Mouse (Mus musculus): ENCODE results near the gene Apol7c. TPM values are rescaled to one million over a fixed set of nuclear protein-coding genes. Genes with fewer than 3 reads are reported as not detected.
"Not testable (repeated sequence)": the region's sequence is repeated elsewhere in the genome, so short reads cannot be mapped to it uniquely, and the experiment has no call there.

Apol7c gene
- not detected for total RNA-seq (2021)

- DNase-seq (ENCODE audit: low spot score in 2 of 2), result no peak
- intact Hi-C loops (cut with DNase I), result loop anchor here (10.0 kb wide), 1 partner anchor 82 kb away; no protein-coding TSS in a partner anchor
Measured at GRCm38 (mm10) chr15:77533216-77533615, at the start of gene Apol7c. Gene Apol7c (minus strand): TSS chr15:77533316.

- intact Hi-C loops (cut with DNase I), result no loop called here
- peak in 1 of 2 experiments; percentile 5 for DNase-seq (ENCODE audit: low spot score in 2 of 2)
Measured at GRCm38 (mm10) chr15:77581681-77582080, 48.6 kb upstream of the Apol7c start.

DNA sequence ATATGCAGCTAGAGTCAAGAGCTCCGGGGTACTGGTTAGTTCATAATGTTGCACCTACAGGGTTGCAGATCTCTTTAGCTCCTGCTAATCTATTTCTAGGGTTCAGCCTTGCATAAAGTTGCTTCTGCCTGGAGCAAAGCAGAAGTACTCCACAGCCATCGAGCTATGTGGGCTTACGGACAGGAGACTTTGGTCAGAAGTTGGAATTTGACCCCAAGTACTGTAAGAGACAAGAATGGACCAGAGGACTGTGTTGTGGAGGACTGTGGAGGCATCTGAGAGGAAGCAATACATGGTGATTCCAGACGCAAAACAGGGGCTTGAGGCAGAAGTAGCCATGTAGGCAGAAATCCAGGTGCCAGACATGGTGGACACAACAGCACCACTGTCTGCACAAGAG lies 46.2 kb upstream of the Apol7c start:
- DNase-seq (ENCODE audit: low spot score in 2 of 2), result no peak
- intact Hi-C loops (cut with DNase I), result no loop called here

- DNase-seq (ENCODE audit: low spot score in 2 of 2), result no peak
- intact Hi-C loops (cut with DNase I), result no loop called here
Measured at GRCm38 (mm10) chr15:77578801-77579200, 45.7 kb upstream of the Apol7c start.

- no peak for DNase-seq (ENCODE audit: low spot score in 2 of 2)
- intact Hi-C loops (cut with DNase I), result no loop called here
Measured at GRCm38 (mm10) chr15:77563219-77563618, 30.1 kb upstream of the Apol7c start.

GRCm38 (mm10) chr15:77561792-77562191 lies 28.7 kb upstream of the Apol7c start, which contains the start of gene 1700025B11Rik:
Gene 1700025B11Rik (minus strand): TSS chr15:77561892.
- intact Hi-C loops (cut with DNase I), result no loop called here
- DNase-seq (ENCODE audit: low spot score in 2 of 2), result no peak

DNA sequence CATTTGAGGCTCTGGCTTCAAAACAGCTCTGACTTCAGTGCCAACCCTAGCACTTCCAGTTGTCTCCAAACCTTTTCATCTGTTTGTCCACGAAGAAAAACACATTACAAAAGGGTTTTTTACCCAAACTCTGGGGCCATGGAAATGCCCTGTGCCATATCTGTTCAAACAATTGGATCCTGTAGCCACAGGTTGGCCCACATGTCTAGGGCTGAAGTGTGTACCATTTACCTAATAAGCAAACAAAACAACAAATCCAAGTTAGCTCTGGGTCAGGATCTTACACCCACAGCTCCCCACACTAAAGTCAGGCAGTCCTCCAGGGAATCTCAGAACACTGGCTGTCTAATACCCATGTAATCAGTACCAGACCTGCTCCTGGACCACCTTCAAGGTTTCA lies 6.1 kb upstream of the Apol7c start:
- intact Hi-C loops (cut with DNase I), result loop anchor here (10.0 kb wide), 1 partner anchor 76 kb away; no protein-coding TSS in a partner anchor
- not testable (repeated sequence) for DNase-seq (ENCODE audit: low spot score in 2 of 2)

DNA sequence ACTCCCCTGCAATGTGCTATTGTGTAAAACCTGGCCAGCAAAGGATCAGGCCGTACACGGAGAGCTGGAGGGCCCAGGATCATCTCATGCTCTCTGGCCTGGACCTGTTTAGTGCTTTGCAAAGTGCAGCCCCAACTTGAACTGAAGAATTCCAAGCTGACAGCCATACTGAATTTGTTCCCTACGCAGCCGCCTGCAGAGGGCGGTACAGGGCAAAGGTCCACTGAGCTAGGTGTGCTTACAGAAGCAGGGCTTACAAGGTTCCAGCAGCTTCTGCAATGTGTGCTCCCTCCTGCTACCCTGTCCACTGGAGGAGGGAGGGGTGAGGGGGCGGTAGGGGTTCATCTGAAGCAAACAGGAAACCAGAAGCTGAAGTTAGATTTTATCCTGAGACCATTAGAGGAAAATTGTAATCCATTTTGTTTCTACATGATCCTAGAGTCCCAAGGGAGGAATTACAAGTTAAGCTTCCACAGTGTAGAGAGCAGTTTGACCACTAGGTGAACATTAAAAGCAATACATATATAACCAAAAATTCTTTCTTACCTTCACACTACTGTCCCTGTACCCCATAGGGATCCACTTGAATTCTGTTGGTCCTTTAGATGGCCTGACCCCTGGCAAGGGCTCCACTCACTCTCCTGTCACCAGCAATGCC lies 9.8 kb downstream of the Apol7c start:
- intact Hi-C loops (cut with DNase I), result loop anchor here (1.0 kb wide), 1 partner anchor 107 kb away; no protein-coding TSS in a partner anchor
- DNase-seq (ENCODE audit: low spot score in 2 of 2), result peak; percentile 16 to 25

- intact Hi-C loops (cut with DNase I); DNase-seq (ENCODE audit: low spot score in 2 of 2): not testable (repeated sequence)
Measured at GRCm38 (mm10) chr15:77520596-77520995, 12.5 kb downstream of the Apol7c start.

DNA sequence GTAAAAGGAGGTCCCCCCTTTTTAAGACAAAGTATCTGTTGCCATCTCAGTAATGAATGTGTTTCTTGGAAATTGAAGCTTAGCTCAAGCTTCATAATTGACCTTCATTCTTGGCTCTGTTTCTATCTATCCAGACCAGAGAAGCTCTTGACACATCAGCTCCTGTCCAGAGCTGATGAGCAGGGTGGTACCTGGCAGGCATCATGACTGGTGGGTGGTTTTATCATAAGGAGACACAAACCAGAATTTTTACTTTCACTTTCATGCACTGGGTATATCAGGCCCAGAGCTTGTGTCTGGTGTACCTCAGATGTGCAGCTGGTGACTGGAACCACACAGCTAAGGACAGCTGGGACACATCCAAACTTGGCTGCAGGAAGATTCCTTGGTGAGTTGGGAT lies 25.1 kb downstream of the Apol7c start, which contains the start of gene Apol11a:
Apol11a (plus strand) TSS at position 306 of the 400 bp plus-strand sequence.
- intact Hi-C loops (cut with DNase I); DNase-seq (ENCODE audit: low spot score in 2 of 2): not testable (repeated sequence)

DNA sequence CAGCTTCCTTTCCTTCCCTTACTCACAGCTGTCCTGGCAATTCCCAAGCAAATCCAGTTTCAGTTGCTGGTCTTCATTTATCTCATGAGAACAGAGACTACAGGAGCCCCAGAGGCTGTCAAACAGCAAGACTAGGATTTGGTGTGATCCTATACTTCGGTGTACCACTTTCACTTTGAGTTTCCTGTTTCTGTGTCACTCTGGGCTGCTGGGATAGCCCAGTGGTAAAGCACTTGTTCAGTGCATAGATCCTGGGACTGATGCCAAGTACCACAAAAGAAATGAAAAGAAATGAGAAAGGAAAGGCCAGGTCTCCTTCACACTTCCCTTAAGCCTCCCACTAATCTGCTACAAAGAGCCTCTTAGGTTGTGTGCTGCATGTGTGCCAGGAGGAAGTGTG lies 38.4 kb downstream of the Apol7c start:
- DNase-seq (ENCODE audit: low spot score in 2 of 2); intact Hi-C loops (cut with DNase I): not testable (repeated sequence)

DNA sequence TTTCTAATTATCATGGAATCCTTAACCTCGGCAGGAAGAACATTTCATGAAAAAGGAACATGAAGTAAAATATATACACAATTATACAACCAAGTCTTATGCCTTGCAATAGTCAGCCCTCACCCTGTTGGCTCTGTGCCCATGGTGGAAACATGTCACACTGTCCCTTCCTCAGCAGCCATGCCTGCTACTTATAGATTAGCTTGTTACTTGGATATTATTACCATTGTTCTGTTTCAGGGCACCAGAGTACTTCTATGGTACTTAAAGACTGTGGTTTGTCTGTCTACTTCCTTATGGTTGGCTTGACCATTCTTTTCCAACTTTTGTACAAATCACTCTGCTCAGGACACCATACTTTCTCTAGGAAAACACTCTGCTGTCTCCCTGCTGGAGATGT lies 39.9 kb downstream of the Apol7c start:
- DNase-seq (ENCODE audit: low spot score in 2 of 2); intact Hi-C loops (cut with DNase I): not testable (repeated sequence)

DNA sequence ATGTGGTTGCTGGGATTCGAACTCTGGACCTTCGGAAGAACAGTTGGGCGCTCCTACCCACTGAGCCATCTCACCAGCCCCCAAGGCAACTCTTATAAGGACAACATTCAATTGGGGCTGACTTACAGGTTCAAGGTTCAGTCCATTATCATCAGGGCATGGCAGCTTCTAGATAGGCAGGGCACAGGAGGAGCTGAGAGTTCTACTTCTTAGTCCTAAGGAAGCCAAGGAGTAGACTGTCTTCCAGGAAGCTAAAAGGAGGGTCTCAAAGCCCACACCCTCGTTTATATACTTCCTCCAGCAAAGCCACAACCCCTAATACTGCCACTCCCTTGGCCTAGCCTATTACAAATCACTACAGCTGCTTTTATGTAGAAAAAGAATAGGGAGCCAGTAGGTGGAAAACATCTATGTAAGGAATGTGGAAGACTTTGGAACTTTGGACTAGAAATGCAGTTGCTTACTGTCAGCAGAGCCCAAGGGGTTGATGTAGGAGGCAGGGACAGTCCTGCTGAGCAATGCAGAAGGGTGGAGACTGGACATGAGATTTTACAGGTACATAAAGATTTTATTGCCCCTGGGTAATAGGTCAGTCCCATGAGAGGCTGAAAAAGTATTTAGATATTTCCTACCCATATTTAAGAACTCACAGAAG lies 50.8 kb downstream of the Apol7c start:
- intact Hi-C loops (cut with DNase I), result no loop called here
- DNase-seq (ENCODE audit: low spot score in 2 of 2), result no peak

DNA sequence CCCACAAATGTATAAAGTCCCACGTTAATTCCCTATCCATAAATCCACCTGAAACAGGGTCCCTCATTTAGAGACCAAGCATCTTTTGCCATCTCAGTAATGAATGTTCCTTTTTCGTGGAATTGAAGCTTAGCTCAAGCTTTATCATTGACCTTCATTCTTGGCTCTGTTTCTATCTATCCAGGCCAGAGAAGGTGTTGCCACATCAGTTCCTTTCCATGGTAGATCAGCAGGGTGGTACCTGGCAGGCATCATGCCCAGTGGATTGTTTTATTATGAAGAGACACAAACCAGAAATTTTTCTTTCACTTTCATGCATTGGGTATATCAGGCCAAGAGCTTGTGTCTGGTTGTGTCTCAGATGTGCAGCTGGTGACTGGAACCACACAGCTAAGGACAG lies 56.4 kb downstream of the Apol7c start, which contains the start of gene Apol10a:
Apol10a (plus strand) TSS at position 355 of the 400 bp plus-strand sequence.
- intact Hi-C loops (cut with DNase I); DNase-seq (ENCODE audit: low spot score in 2 of 2): not testable (repeated sequence)

Other genes starting within 250 kb of the Apol7c start
- gene Rbfox2, start 226.3 kb downstream of the Apol7c start, total RNA-seq (2021), result 100 to 1,000 TPM; 217 to 276 TPM
- under 1 TPM; 0.39 to 0.50 TPM for gene Apol7a, start 134.2 kb downstream of the Apol7c start, total RNA-seq (2021)
- gene Apol9a, start 122.2 kb downstream of the Apol7c start, total RNA-seq (2021), result under 1 TPM in 1 of 2 experiments, not detected in 1; 0.25 TPM
- under 1 TPM; 0.34 to 0.35 TPM for gene Apol7b, start 85.8 kb downstream of the Apol7c start, total RNA-seq (2021)
- gene Apol10a, start 56.3 kb downstream of the Apol7c start, total RNA-seq (2021), result not detected
- gene Apol11a, start 25.0 kb downstream of the Apol7c start, total RNA-seq (2021), result not detected
- gene 1700025B11Rik, start 28.6 kb upstream of the Apol7c start, total RNA-seq (2021), result not detected
- under 1 TPM in 1 of 2 experiments, not detected in 1; 0.23 TPM for gene Apol10b, start 62.8 kb upstream of the Apol7c start, total RNA-seq (2021)
- not detected for gene Gm36245, start 65.9 kb upstream of the Apol7c start, total RNA-seq (2021)
- gene Apol11b, start 110.0 kb upstream of the Apol7c start, total RNA-seq (2021), result not detected
- not detected for gene Apol7e, start 165.5 kb upstream of the Apol7c start, total RNA-seq (2021)
- under 1 TPM in 1 of 2 experiments, not detected in 1; 0.27 TPM for gene Apol9b, start 195.7 kb upstream of the Apol7c start, total RNA-seq (2021)
- 1 to 10 TPM; 4.0 TPM for gene Apol8, start 223.7 kb upstream of the Apol7c start, total RNA-seq (2021)

Data from left cerebral cortex, postnatal 36 days (tissue).